Mouse (Mus musculus) adrenal gland, postnatal 4 days (tissue): Measurements from ENCODE around the gene Spata31d1d. TPM values are rescaled to one million over a fixed set of nuclear protein-coding genes. Genes with fewer than 3 reads are reported as not detected.

Experiments used
- DNase-seq, 2 experiments: peaks; one replicate each; pipeline ENCODE4 v3.0.0; 2021 to 2022; ENCODE audit warnings: low spot score in 2 of 2, mixed read lengths in 2 of 2
- total RNA-seq, 2 experiments: library from RNA; stranded (reverse); gene quantifications; 2 replicates each; pipeline ENCODE4 v1.2.3; 2021

The Spata31d1d gene
- total RNA-seq, 2 experiments from 2014 or later: not detected

DNA sequence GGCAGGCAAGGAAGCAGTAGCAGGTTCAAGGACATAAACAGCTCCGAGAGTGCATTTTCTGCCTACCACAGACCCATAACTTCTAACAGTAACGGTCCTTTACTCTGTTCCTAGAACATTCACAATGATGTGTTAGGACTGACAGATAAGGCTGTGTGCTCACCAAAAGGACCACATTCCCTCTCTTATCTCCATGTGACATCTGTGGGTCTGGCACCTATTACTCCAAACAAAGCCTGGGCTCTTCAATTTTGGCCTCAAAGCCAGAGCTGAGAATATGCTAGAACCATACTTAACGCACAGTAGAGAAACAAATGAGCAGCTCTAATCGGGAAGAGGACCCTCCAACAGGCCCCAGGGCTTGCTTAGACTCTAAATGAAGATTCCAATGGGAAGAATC, 51.6 kb downstream of the Spata31d1d start:
- no peak for DNase-seq

DNA sequence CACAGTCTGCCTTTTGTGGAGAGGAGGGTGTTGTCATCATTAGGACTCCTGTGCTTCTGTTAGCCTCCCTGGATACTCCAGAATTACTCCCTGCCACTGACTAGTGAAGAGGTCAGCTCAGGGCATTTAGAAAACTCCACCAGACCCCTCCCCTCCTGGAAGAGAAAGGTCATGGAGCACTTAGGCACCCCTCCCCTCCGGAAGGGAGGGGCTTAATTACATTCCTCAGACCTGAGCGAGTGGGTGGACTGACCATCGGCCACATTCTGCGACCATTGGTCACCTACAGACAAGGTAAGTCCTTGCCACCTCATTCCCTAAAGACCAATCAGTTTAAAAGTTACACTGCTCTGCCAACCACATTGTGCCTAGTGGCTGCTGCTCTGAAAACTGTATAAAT, 52.2 kb downstream of the Spata31d1d start:
- DNase-seq: no peak

DNA sequence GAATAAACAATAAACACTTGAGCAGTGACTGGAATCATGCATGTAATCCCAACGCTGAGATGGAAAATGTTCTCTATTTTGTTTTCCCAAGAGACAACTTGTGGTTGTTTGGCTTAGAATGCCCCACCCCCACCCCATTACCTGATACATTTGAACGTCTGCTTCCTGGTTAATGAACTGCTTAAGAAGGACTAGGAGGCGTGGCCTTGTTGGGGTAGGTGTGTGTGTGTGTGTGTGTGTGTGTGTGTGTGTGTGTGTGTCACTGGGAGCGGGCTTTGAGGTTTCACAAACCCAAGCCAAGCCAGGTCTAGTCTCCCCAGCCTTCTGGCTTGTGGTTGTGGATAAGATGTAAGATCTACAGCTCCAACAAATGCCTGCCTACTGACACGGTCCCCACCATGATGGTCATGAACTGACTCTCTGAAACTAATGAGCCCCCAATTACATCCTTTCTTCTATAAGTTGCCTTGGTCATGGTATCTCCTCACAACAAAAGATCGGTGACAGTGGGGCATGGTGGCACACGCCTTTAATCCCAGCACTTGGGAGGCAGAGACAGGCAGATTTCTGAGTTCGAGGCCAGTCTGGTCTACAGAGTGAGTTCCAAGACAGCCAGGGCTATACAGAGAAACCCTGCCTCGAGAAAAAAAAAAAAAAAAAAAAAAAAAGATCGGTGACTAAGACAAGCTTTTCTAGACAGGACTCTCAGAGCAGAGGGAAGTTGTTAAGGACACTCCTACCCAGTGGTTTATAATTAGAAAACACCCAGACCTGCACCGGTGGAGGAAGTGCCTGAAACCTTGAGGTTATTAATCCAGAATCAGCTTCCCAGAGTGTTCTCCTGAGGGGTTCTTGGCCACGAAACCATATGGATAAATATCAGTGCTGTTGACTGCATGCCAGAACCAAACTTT, 55.0 kb downstream of the Spata31d1d start:
- peak in 1 of 2 experiments; percentile 17 for DNase-seq

Other genes starting within 250 kb of the Spata31d1d start
- gene Agtpbp1, start 146.5 kb downstream of the Spata31d1d start, total RNA-seq: 10 to 100 TPM; 44.2 to 44.3 TPM
- gene Naa35, start 146.5 kb downstream of the Spata31d1d start, total RNA-seq: 10 to 100 TPM; 67.8 to 74.0 TPM
- gene Golm1, start 55.9 kb downstream of the Spata31d1d start, total RNA-seq: 10 to 100 TPM; 18.5 to 22.7 TPM
- not detected for gene 4921517D22Rik, start 37.6 kb downstream of the Spata31d1d start, total RNA-seq
- gene Spata31d1a, start 21.4 kb downstream of the Spata31d1d start, total RNA-seq: not detected
- not detected for gene Spata31d1b, start 19.5 kb downstream of the Spata31d1d start, total RNA-seq
- under 1 TPM in 1 of 2 experiments, not detected in 1; 0.81 TPM for gene 1700014D04Rik, start 15.0 kb upstream of the Spata31d1d start, total RNA-seq
- gene Isca1, start 38.1 kb upstream of the Spata31d1d start, total RNA-seq: 10 to 100 TPM; 79.6 to 83.9 TPM
- gene Gm49354, start 50.5 kb upstream of the Spata31d1d start, total RNA-seq: not detected
- 10 to 100 TPM; 78.2 to 91.7 TPM for gene Tut7, start 91.4 kb upstream of the Spata31d1d start, total RNA-seq